In the genomic region with DNA sequence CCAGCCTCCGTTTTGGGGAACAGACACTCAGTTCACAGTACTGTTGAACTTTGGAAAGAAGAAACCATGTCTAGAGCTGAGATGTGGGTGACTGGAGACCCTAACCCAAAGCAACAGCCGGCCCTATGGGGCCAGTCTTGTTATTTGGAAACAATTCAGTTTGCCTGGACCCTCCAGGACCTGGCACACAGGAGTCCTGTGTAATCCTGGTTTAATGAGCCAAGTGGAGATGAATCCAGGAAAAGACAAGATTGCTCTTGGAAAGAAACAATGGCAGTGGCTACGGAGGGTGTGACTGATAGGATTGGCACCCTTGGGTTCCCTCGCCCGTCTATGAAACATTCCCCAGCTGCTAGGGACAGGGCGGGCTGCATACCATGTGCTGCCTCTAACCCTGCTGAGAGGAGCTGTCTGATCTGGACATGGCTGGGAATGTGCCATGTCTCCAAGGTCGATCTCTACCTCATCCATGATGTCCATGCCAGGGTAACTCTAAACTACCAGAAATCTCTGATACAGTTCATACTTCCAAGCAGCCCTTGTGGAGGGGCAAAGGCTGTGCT, we compare ENCODE assay signal across 9 mouse cellular contexts.
DNase-seq lines count a peak whose midpoint lies in the region; ATAC-seq lines count a peak whose summit lies in the region.
"Had no signal": no experiment of that assay in that cellular context is flagged by ENCODE, and none has a peak within 500 bp of the region (broad histone marks: within the 10 kb centered on the region; RNA-seq: fewer than 3 reads in every experiment).

No protein-coding gene starts in this region.

- no peak overlapping the region for H3K9ac ChIP-seq in forebrain, embryonic 14.5 days (ENCODE audit: low read length)
- no peak overlapping the region for H3K9ac ChIP-seq in kidney, embryonic 15.5 days
- H3K9ac ChIP-seq in intestine, embryonic 16.5 days (ENCODE audit: low read depth, low read length) = no peak overlapping the region
- H3K9ac ChIP-seq: liver, embryonic 15.5 days had no signal

- H3K4me2 ChIP-seq in forebrain, embryonic 14.5 days (ENCODE audit: low read length) = no peak overlapping the region
- H3K4me2 ChIP-seq in kidney, embryonic 15.5 days = no peak overlapping the region
- no peak overlapping the region for H3K4me2 ChIP-seq in intestine, embryonic 16.5 days (ENCODE audit: low read depth, low read length)
- H3K4me2 ChIP-seq: liver, embryonic 15.5 days had no signal

- peaks cover 15% of the 10 kb centered on the region for H3K4me1 ChIP-seq in forebrain, embryonic 10.5 days
- H3K4me1 ChIP-seq in forebrain, embryonic 14.5 days (ENCODE audit: control insufficient read depth, insufficient read depth, low read length) = no peaks in the 10 kb centered on the region; the same call in 1 of the 2 replicates
- H3K4me1 ChIP-seq in kidney, embryonic 15.5 days = peaks cover 11% of the 10 kb centered on the region; the same call in 1 of the 2 replicates
- H3K4me1 ChIP-seq in intestine, embryonic 16.5 days (ENCODE audit: control insufficient read depth, insufficient read depth, low read length) = peaks cover 12% of the 10 kb centered on the region
- H3K4me1 ChIP-seq: liver, embryonic 15.5 days had no signal

- intact Hi-C loops in gastrocnemius, postnatal 14 days (cut with DNase I; ENCODE audit: low total_unique reads) = no loop called here

- 0 out of 2 replicates have a peak overlapping the region, but pooled peaks have one; percentile 11 for H3K27ac ChIP-seq in forebrain, embryonic 10.5 days
- H3K27ac ChIP-seq in forebrain, embryonic 14.5 days (ENCODE audit: low read depth, low read length) = no peak overlapping the region
- H3K27ac ChIP-seq in kidney, embryonic 15.5 days = peak overlapping the region; percentile 66
- peak overlapping the region; percentile 79 for H3K27ac ChIP-seq in intestine, embryonic 16.5 days (ENCODE audit: low read length)
- H3K27ac ChIP-seq: liver, embryonic 15.5 days had no signal

- H3K4me3 ChIP-seq in forebrain, embryonic 10.5 days = no peak overlapping the region
- no peak overlapping the region for H3K4me3 ChIP-seq in forebrain, embryonic 14.5 days (ENCODE audit: low read depth, low read length)
- H3K4me3 ChIP-seq in kidney, embryonic 15.5 days (replicated peaks) = no peak overlapping the region
- no peak overlapping the region for H3K4me3 ChIP-seq in intestine, embryonic 16.5 days (ENCODE audit: low read length)
- H3K4me3 ChIP-seq: liver, embryonic 15.5 days had no signal

- no peaks in the 10 kb centered on the region for H3K9me3 ChIP-seq in forebrain, embryonic 10.5 days
- H3K9me3 ChIP-seq in forebrain, embryonic 14.5 days (replicated peaks; ENCODE audit: control insufficient read depth, low read length) = no peaks in the 10 kb centered on the region
- no peaks in the 10 kb centered on the region for H3K9me3 ChIP-seq in kidney, embryonic 15.5 days (replicated peaks)
- no peaks in the 10 kb centered on the region for H3K9me3 ChIP-seq in intestine, embryonic 16.5 days (ENCODE audit: control insufficient read depth, low read length)
- H3K9me3 ChIP-seq: liver, embryonic 15.5 days had no signal

- 72% methylated on average over 7 of the region's 7 CpGs for WGBS in forebrain, embryonic 10.5 days
- WGBS in forebrain, embryonic 14.5 days = 54% methylated on average over 7 of the region's 7 CpGs
- WGBS in kidney, embryonic 15.5 days = 84% methylated on average over 7 of the region's 7 CpGs
- 80% methylated on average over 7 of the region's 7 CpGs for WGBS in intestine, embryonic 16.5 days

- ATAC-seq in forebrain, embryonic 14.5 days = no peak
- no peak for ATAC-seq in kidney, embryonic 15.5 days (replicated peaks; ENCODE audit: low FRiP score)
- ATAC-seq in intestine, embryonic 16.5 days = no peak; the same call in 1 of the 2 replicates

- no peaks in the 10 kb centered on the region for H3K27me3 ChIP-seq in forebrain, embryonic 10.5 days (ENCODE audit: poor library complexity, severe bottlenecking)
- H3K27me3 ChIP-seq in forebrain, embryonic 14.5 days (replicated peaks; ENCODE audit: control insufficient read depth, insufficient read depth, low read length) = no peaks in the 10 kb centered on the region
- no peaks in the 10 kb centered on the region for H3K27me3 ChIP-seq in kidney, embryonic 15.5 days
- no peaks in the 10 kb centered on the region for H3K27me3 ChIP-seq in intestine, embryonic 16.5 days (replicated peaks; ENCODE audit: control insufficient read depth, insufficient read depth, low read length)
- H3K27me3 ChIP-seq: liver, embryonic 15.5 days had no signal

- H3K36me3 ChIP-seq in forebrain, embryonic 10.5 days (replicated peaks) = no peaks in the 10 kb centered on the region
- H3K36me3 ChIP-seq in forebrain, embryonic 14.5 days (ENCODE audit: control insufficient read depth, insufficient read depth, low read length) = no peaks in the 10 kb centered on the region
- H3K36me3 ChIP-seq in kidney, embryonic 15.5 days = no peaks in the 10 kb centered on the region
- no peaks in the 10 kb centered on the region for H3K36me3 ChIP-seq in intestine, embryonic 16.5 days (ENCODE audit: control insufficient read depth, insufficient read depth, low read length)
- H3K36me3 ChIP-seq: liver, embryonic 15.5 days had no signal

- DNase-seq in forebrain, embryonic 10.5 days (ENCODE audit: extremely low spot score, low spot score) = no peak
- DNase-seq in forebrain, embryonic 14.5 days (ENCODE audit: low spot score) = no peak
- DNase-seq in kidney, postnatal 36 days = no peak
- DNase-seq in Muller cell, postnatal 12 days (ENCODE audit: inconsistent ontology term) = peak; percentile 81
- no peak for DNase-seq in c-Kit-positive CD71-positive TER-119-positive erythroid progenitor cells, embryonic 14.5 days (ENCODE audit: low spot score)
- no peak for DNase-seq in gastrocnemius, postnatal 14 days
